Mouse (Mus musculus) liver, embryonic 16.5 days (tissue): ENCODE measurements at regions not wholly inside any gene's neighbourhood (a gene's known extent, or its start where the extent isn't known, plus 50 kb on each side); places are given as distances from the start of the nearest gene placed in this dataset.

Experiments
- ATAC-seq: fragments of 200-750 bp; cut with Nextera tagmentation; 2 replicates; pipeline ENCODE4 v1.8.0; 2017; ENCODE audit warnings: low read depth, mild to moderate bottlenecking, moderate number of reproducible peaks, moderate library complexity
- H3K27ac ChIP-seq: fragments of 300-500 bp; sonication (generic); 2 replicates; pipeline ENCODE4 v1.5.1; 2014; ENCODE audit warnings: mild to moderate bottlenecking, low read length
- H3K27me3 ChIP-seq: fragments of 300-500 bp; sonication (generic); 2 replicates; pipeline ENCODE4 v1.6.1; 2014; ENCODE audit warnings: low read depth, low read length, mixed read lengths; ENCODE audit not compliant: control insufficient read depth, insufficient read depth
- H3K36me3 ChIP-seq: fragments of 300-500 bp; sonication (generic); 2 replicates; pipeline ENCODE4 v1.6.1; 2014; ENCODE audit warnings: mild to moderate bottlenecking; ENCODE audit not compliant: control insufficient read depth, insufficient read depth
- H3K4me1 ChIP-seq: fragments of 300-500 bp; sonication (generic); 2 replicates; pipeline ENCODE4 v1.6.1; 2014; ENCODE audit warnings: low read depth, low read length, mixed read lengths; ENCODE audit not compliant: control insufficient read depth
- H3K4me2 ChIP-seq: fragments of 300-500 bp; sonication (generic); 2 replicates; pipeline ENCODE4 v1.6.1; 2014; ENCODE audit warnings: low read depth, low read length, mixed read lengths
- H3K4me3 ChIP-seq: fragments of 300-500 bp; sonication (generic); 2 replicates; pipeline ENCODE4 v1.5.1; 2014; ENCODE audit warnings: low read depth, mild to moderate bottlenecking, low read length
- H3K9ac ChIP-seq: fragments of 300-500 bp; sonication (generic); 2 replicates; pipeline ENCODE4 v1.6.1; 2014; ENCODE audit warnings: low read depth, low read length
- H3K9me3 ChIP-seq: fragments of 300-500 bp; sonication (generic); replicated peaks from 2 replicates; pipeline ENCODE4 v1.6.1; 2016; ENCODE audit warnings: low read length; ENCODE audit not compliant: control insufficient read depth
- whole genome bisulfite sequencing: fragments of 180-500 bp; shearing (Covaris S2); extraction: QIAGEN DNeasy Blood & Tissue Kit; methylation state at CpG from one replicate; pipeline ENCODE4 v1.1.7; 2014; ENCODE audit not compliant: insufficient replicate concordance; 5-methylcytosine and 5-hydroxymethylcytosine counted together

DNA sequence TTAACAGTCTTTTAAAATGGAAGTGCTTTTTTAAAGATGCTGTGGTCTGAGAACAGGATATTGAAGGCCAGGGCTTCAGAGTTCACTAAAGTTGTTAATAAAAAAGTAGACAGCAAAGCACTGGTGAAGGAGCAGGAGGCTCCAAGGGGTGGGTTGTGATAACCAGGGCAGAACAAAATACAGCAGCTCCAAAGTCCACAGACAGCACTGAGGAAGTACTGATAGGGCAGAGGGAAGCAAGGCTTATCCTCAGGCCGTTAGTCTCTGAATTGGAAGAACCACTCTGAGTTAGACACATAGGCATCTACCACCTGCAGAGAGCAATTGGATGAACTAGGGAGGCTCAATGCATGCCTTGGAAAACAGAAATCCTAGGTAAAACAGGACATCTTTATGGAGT, 62.1 kb downstream of the P2ry1 start:
- Histone ChIP-seq H3K9me3 (no peaks in the 10 kb centered on the region), H3K27me3 (no peaks in the 10 kb centered on the region), H3K4me1 (no peaks in the 10 kb centered on the region), H3K4me3 (no peak overlapping the region), H3K27ac (no peak overlapping the region), H3K4me2 (no peak overlapping the region), H3K36me3 (no peaks in the 10 kb centered on the region), H3K9ac (no peak overlapping the region)
- ATAC-seq: peak; percentile 27; the same call in 1 of the 2 replicates
- 0% methylated on average over 1 of the region's 1 CpGs for WGBS

DNA sequence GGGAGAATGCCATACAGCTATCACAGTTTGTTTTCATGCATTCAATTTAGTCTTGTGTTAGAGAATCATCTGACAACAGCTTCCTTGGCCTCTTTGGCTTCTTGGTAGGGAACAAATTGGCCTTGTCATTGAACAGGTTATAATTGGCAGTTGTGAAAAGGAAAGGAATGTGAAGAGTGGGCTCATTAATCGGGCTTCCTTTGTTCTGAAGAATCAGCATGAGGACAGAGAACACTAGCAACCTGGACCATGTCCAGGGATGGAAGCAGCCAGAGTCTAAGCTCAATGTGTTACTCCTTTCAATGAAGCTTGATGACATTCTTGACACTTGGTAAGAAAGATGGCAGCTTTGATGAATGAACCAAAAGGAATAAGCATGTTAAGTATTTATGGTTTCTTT, 64.5 kb downstream of the P2ry1 start:
- Histone ChIP-seq H3K4me1 (no peaks in the 10 kb centered on the region; the same call in 1 of the 2 replicates), H3K27me3 (no peaks in the 10 kb centered on the region), H3K36me3 (no peaks in the 10 kb centered on the region), H3K4me2 (no peak overlapping the region), H3K4me3 (no peak overlapping the region), H3K27ac (no peak overlapping the region), H3K9me3 (no peaks in the 10 kb centered on the region), H3K9ac (no peak overlapping the region)
- no peak for ATAC-seq
- WGBS: 64% methylated on average over 1 of the region's 1 CpGs

- Histone ChIP-seq H3K27me3 (no peaks in the 10 kb centered on the region), H3K9ac (no peak overlapping the region), H3K9me3 (no peaks in the 10 kb centered on the region), H3K27ac (no peak overlapping the region), H3K4me2 (no peak overlapping the region), H3K36me3 (no peaks in the 10 kb centered on the region), H3K4me1 (no peaks in the 10 kb centered on the region; the same call in 1 of the 2 replicates), H3K4me3 (no peak overlapping the region)
- ATAC-seq: no peak
Measured at GRCm38 (mm10) chr3:61068229-61068628, 65.6 kb downstream of the P2ry1 start.

DNA sequence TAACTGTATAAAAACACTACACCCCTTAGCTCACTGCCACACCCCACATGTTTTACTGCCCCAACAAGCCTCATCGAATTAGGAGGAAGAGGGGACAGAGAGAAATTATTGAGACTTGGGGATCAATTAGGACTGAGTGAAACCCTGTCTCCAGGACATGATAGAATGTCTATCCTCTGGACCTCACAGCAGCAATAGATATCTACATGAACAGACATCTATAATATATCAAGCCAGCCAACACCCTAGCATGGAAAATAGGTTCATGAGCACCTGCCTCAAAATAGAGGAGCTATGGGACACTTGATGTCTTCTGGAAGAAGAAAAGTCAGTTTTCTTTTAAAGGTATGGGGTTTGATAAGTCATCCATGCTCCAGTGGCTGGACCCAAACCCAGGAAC, 68.4 kb downstream of the P2ry1 start:
- no peak overlapping the region for H3K27ac ChIP-seq
- H3K4me3 ChIP-seq: no peak overlapping the region
- ATAC-seq: peak; percentile 46
- H3K9ac ChIP-seq: no peak overlapping the region
- 68% methylated on average over 1 of the region's 1 CpGs for WGBS
- H3K9me3 ChIP-seq: no peaks in the 10 kb centered on the region
- peaks cover 8% of the 10 kb centered on the region for H3K4me1 ChIP-seq
- no peaks in the 10 kb centered on the region for H3K36me3 ChIP-seq
- H3K27me3 ChIP-seq: no peaks in the 10 kb centered on the region
- H3K4me2 ChIP-seq: no peak overlapping the region

GRCm38 (mm10) chr3:61072330-61072729, 69.7 kb downstream of the P2ry1 start:
- Histone ChIP-seq H3K9ac (no peak overlapping the region), H3K27ac (no peak overlapping the region), H3K4me2 (no peak overlapping the region), H3K36me3 (no peaks in the 10 kb centered on the region), H3K4me1 (peaks cover 10% of the 10 kb centered on the region), H3K27me3 (no peaks in the 10 kb centered on the region), H3K4me3 (no peak overlapping the region), H3K9me3 (no peaks in the 10 kb centered on the region)
- 67% methylated on average over 1 of the region's 1 CpGs for WGBS
- ATAC-seq: peak; percentile 71

GRCm38 (mm10) chr3:61073103-61073502, 70.5 kb downstream of the P2ry1 start:
- Histone ChIP-seq H3K4me3 (no peak overlapping the region), H3K9me3 (no peaks in the 10 kb centered on the region), H3K27me3 (no peaks in the 10 kb centered on the region), H3K27ac (no peak overlapping the region), H3K4me1 (peaks cover 10% of the 10 kb centered on the region), H3K36me3 (no peaks in the 10 kb centered on the region), H3K9ac (no peak overlapping the region), H3K4me2 (no peak overlapping the region)
- WGBS: 85% methylated on average over 1 of the region's 1 CpGs
- ATAC-seq: no peak

DNA sequence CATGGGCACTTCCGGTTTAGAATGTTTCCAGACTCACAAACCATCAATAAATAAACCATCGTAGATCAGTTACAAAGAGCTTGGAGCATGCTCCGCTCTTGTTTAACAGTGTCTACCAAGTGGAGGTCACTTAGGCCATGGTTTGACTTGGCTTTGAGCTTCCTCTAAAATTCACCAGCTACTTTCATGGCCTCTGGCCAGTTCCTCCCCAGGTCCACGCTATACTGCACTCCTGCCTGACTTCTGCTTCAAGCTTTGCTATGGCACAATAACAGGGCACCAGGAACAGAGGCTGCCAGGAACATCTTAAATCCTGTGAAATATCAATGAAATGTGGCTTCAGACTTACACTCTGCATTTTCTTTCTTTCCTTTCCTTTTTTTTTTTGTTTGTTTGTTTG, 71.2 kb downstream of the P2ry1 start:
- Histone ChIP-seq H3K4me3 (no peak overlapping the region), H3K9me3 (no peaks in the 10 kb centered on the region), H3K27ac (no peak overlapping the region), H3K36me3 (no peaks in the 10 kb centered on the region), H3K4me1 (peaks cover 10% of the 10 kb centered on the region), H3K4me2 (no peak overlapping the region), H3K27me3 (no peaks in the 10 kb centered on the region), H3K9ac (no peak overlapping the region)
- ATAC-seq: no peak
- WGBS: 76% methylated on average over 4 of the region's 4 CpGs

GRCm38 (mm10) chr3:61075839-61076238, 73.2 kb downstream of the P2ry1 start:
- peaks cover 10% of the 10 kb centered on the region for H3K4me1 ChIP-seq
- H3K4me2 ChIP-seq: peak overlapping the region; percentile 13; the same call in 1 of the 2 replicates
- H3K9ac ChIP-seq: no peak overlapping the region
- H3K36me3 ChIP-seq: no peaks in the 10 kb centered on the region
- H3K27ac ChIP-seq: no peak overlapping the region
- no peaks in the 10 kb centered on the region for H3K27me3 ChIP-seq
- H3K4me3 ChIP-seq: no peak overlapping the region
- H3K9me3 ChIP-seq: no peaks in the 10 kb centered on the region
- 33% methylated on average over 2 of the region's 2 CpGs for WGBS
- peak; percentile 78 for ATAC-seq

DNA sequence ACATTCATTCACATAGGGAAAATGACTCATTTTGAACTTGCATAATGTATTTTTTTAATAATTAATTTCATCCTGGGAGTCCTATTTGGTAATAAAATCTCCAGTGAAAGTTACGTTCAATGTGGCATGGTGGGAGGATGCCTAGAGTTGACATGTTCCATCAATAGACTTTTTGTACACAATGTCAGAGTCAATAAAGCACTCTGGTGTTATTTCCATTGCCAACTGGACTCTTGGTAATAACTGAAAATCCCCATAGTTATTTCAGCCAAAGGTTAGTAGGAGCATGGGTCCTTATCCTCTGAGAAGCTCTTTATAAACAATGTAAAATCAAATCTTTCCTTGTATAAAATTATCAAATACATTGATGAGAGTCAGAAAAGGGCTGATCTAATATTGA, 87.3 kb downstream of the P2ry1 start:
- H3K4me1 ChIP-seq: no peaks in the 10 kb centered on the region
- H3K9me3 ChIP-seq: no peaks in the 10 kb centered on the region
- no peak overlapping the region for H3K4me2 ChIP-seq
- WGBS: 76% methylated on average over 1 of the region's 1 CpGs
- no peak overlapping the region for H3K4me3 ChIP-seq
- H3K9ac ChIP-seq: no peak overlapping the region
- no peak for ATAC-seq
- H3K36me3 ChIP-seq: no peaks in the 10 kb centered on the region
- no peak overlapping the region for H3K27ac ChIP-seq
- no peaks in the 10 kb centered on the region for H3K27me3 ChIP-seq

DNA sequence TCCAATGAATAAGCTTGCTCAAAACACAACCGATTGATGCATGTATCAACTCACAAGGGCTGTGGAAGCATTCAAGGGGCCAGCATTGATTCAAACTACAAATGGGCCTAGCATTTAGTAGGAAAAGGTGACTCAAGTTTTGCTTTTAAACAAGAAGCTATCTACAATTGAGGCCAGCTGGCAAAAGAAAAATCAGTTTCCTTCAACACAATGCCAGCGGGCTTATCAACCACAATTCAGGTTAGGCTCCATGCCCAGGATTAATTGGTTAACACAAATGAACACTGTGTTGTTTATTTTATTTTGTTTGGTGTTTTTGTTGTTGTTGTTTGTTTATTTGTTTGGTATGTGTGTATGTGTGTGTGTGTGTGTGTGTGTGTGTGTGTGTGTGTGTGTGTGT, 89.4 kb downstream of the P2ry1 start:
- no peak for ATAC-seq
- Histone ChIP-seq H3K9me3 (no peaks in the 10 kb centered on the region), H3K4me1 (no peaks in the 10 kb centered on the region), H3K36me3 (no peaks in the 10 kb centered on the region), H3K27ac (no peak overlapping the region), H3K9ac (no peak overlapping the region), H3K27me3 (no peaks in the 10 kb centered on the region), H3K4me2 (no peak overlapping the region), H3K4me3 (no peak overlapping the region)
- WGBS: 83% methylated on average over 2 of the region's 2 CpGs
